Mouse (Mus musculus): ENCODE results near the gene Map3k14. TPM values are rescaled to one million over a fixed set of nuclear protein-coding genes. Genes with fewer than 3 reads are reported as not detected.

Map3k14 gene
- total and polyA plus RNA-seq, 2 experiments from 2014 or later, result 0.77 to 3.2 TPM

- H3K9me3 ChIP-seq (ENCODE audit: low read length), result no peaks in the 10 kb centered on the region
- H3K4me2 ChIP-seq (ENCODE audit: low read depth), result no peak overlapping the region
- no peak overlapping the region for H3K4me3 ChIP-seq (ENCODE audit: low read depth, low read length)
- 79% methylated on average over 15 of the region's 15 CpGs for WGBS
- H3K36me3 ChIP-seq (ENCODE audit: insufficient read depth), result peaks cover 8% of the 10 kb centered on the region
- H3K4me1 ChIP-seq (ENCODE audit: insufficient read depth), result no peaks in the 10 kb centered on the region
- H3K27ac ChIP-seq (ENCODE audit: low read depth, low read length), result no peak overlapping the region
- no peak overlapping the region for H3K9ac ChIP-seq
- DNase-seq (no peak), ATAC-seq (no peak)
- H3K27me3 ChIP-seq (ENCODE audit: insufficient read depth, low read length), result no peaks in the 10 kb centered on the region
- TF ChIP-seq CTCF (IDR thresholded peaks at IDR 0.05; ENCODE audit: low read depth), result no peak
Measured at GRCm38 (mm10) chr11:103177815-103178485, 89.3 kb downstream of the Map3k14 start.

GRCm38 (mm10) chr11:103177216-103177615 is 90.1 kb downstream of the Map3k14 start:
- no peak overlapping the region for H3K9ac ChIP-seq
- no peak for ATAC-seq
- H3K36me3 ChIP-seq (ENCODE audit: insufficient read depth), result peaks cover 4% of the 10 kb centered on the region; the same call in 1 of the 2 replicates
- no peaks in the 10 kb centered on the region for H3K4me1 ChIP-seq (ENCODE audit: insufficient read depth)
- no peak for DNase-seq
- H3K9me3 ChIP-seq (ENCODE audit: low read length), result no peaks in the 10 kb centered on the region
- 70% methylated on average over 5 of the region's 5 CpGs for WGBS
- no peak for TF ChIP-seq CTCF (IDR thresholded peaks at IDR 0.05; ENCODE audit: low read depth)
- no peaks in the 10 kb centered on the region for H3K27me3 ChIP-seq (ENCODE audit: insufficient read depth, low read length)
- no peak overlapping the region for H3K27ac ChIP-seq (ENCODE audit: low read depth, low read length)
- H3K4me3 ChIP-seq (ENCODE audit: low read depth, low read length), result no peak overlapping the region
- H3K4me2 ChIP-seq (ENCODE audit: low read depth), result no peak overlapping the region

GRCm38 (mm10) chr11:103176510-103176909 is 90.8 kb downstream of the Map3k14 start:
- DNase-seq (no peak), ATAC-seq (no peak)
- Histone ChIP-seq H3K27me3 (ENCODE audit: insufficient read depth, low read length) (no peaks in the 10 kb centered on the region), H3K36me3 (ENCODE audit: insufficient read depth) (no peaks in the 10 kb centered on the region), H3K4me2 (ENCODE audit: low read depth) (no peak overlapping the region), H3K4me1 (ENCODE audit: insufficient read depth) (no peaks in the 10 kb centered on the region), H3K9me3 (ENCODE audit: low read length) (no peaks in the 10 kb centered on the region), H3K9ac (no peak overlapping the region), H3K4me3 (ENCODE audit: low read depth, low read length) (no peak overlapping the region), H3K27ac (ENCODE audit: low read depth, low read length) (no peak overlapping the region)
- TF ChIP-seq CTCF (IDR thresholded peaks at IDR 0.05; ENCODE audit: low read depth), result no peak
- WGBS, result 91% methylated on average over 1 of the region's 1 CpGs

GRCm38 (mm10) chr11:103175688-103176442 is 91.4 kb downstream of the Map3k14 start:
- no peak for TF ChIP-seq CTCF (IDR thresholded peaks at IDR 0.05; ENCODE audit: low read depth)

GRCm38 (mm10) chr11:103174891-103175391 is 92.3 kb downstream of the Map3k14 start:
- no peak overlapping the region for H3K27ac ChIP-seq (ENCODE audit: low read depth, low read length)
- H3K27me3 ChIP-seq (ENCODE audit: insufficient read depth, low read length), result no peaks in the 10 kb centered on the region
- no peak for TF ChIP-seq CTCF (IDR thresholded peaks at IDR 0.05; ENCODE audit: low read depth)
- no peaks in the 10 kb centered on the region for H3K9me3 ChIP-seq (ENCODE audit: low read length)
- DNase-seq, result no peak
- 57% methylated on average over 8 of the region's 8 CpGs for WGBS
- no peak overlapping the region for H3K9ac ChIP-seq
- ATAC-seq, result no peak
- H3K4me1 ChIP-seq (ENCODE audit: insufficient read depth), result 0 out of 2 replicates have a peak, but pooled peaks cover 5% of the 10 kb centered on the region
- H3K4me2 ChIP-seq (ENCODE audit: low read depth), result no peak overlapping the region
- H3K4me3 ChIP-seq (ENCODE audit: low read depth, low read length), result no peak overlapping the region
- H3K36me3 ChIP-seq (ENCODE audit: insufficient read depth), result no peaks in the 10 kb centered on the region

More at GRCm38 (mm10) chr11:103175688-103176442, 91.4 kb downstream of the Map3k14 start:
- Histone ChIP-seq H3K4me1 (ENCODE audit: insufficient read depth) (no peaks in the 10 kb centered on the region), H3K36me3 (ENCODE audit: insufficient read depth) (no peaks in the 10 kb centered on the region), H3K4me3 (ENCODE audit: low read depth, low read length) (no peak overlapping the region), H3K9ac (no peak overlapping the region), H3K9me3 (ENCODE audit: low read length) (no peaks in the 10 kb centered on the region), H3K27ac (ENCODE audit: low read depth, low read length) (no peak overlapping the region), H3K27me3 (ENCODE audit: insufficient read depth, low read length) (no peaks in the 10 kb centered on the region), H3K4me2 (ENCODE audit: low read depth) (no peak overlapping the region)
- DNase-seq (no peak), ATAC-seq (no peak)
- 72% methylated on average over 14 of the region's 14 CpGs for WGBS

GRCm38 (mm10) chr11:103174411-103174832 is 92.8 kb downstream of the Map3k14 start:
- DNase-seq, result no peak
- Histone ChIP-seq H3K36me3 (ENCODE audit: insufficient read depth) (no peaks in the 10 kb centered on the region), H3K4me1 (ENCODE audit: insufficient read depth) (0 out of 2 replicates have a peak, but pooled peaks cover 5% of the 10 kb centered on the region), H3K4me2 (ENCODE audit: low read depth) (no peak overlapping the region), H3K27ac (ENCODE audit: low read depth, low read length) (no peak overlapping the region), H3K9me3 (ENCODE audit: low read length) (no peaks in the 10 kb centered on the region), H3K27me3 (ENCODE audit: insufficient read depth, low read length) (no peaks in the 10 kb centered on the region), H3K4me3 (ENCODE audit: low read depth, low read length) (no peak overlapping the region), H3K9ac (no peak overlapping the region)
- no peak for TF ChIP-seq CTCF (IDR thresholded peaks at IDR 0.05; ENCODE audit: low read depth)
- no peak for ATAC-seq
- WGBS, result 82% methylated on average over 5 of the region's 5 CpGs

Measured in forebrain, postnatal 0 days (tissue).